Mouse (Mus musculus) right cerebral cortex, adult 2 months (tissue): ENCODE measurements around the gene Nr5a1.

ENCODE experiments used
- DNase-seq, 2 experiments: peaks; one replicate each; pipeline ENCODE4 v3.0.0; 2021 to 2022; ENCODE audit warnings: low spot score in 2 of 2

Gene Nr5a1

DNA sequence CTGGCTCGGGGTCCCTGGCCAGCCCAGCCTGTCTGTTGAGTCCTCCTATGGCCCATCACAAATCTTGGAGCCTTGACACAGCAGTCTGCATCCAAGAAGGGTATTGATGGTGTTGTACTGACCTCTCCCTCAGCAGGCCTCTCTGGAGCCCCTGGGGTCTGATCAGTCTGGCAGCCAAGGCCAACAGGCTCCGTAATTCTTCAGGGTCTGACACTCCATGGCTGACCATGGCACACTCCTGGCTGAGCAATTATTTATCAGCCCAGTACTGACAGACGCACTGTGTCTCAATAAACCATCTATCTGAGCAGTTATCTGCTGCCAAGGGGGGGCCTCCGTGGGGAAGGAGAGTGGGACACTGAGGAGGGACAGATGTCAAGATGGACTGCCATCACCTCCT lies 9.3 kb downstream of the Nr5a1 start:
- no peak for DNase-seq

DNA sequence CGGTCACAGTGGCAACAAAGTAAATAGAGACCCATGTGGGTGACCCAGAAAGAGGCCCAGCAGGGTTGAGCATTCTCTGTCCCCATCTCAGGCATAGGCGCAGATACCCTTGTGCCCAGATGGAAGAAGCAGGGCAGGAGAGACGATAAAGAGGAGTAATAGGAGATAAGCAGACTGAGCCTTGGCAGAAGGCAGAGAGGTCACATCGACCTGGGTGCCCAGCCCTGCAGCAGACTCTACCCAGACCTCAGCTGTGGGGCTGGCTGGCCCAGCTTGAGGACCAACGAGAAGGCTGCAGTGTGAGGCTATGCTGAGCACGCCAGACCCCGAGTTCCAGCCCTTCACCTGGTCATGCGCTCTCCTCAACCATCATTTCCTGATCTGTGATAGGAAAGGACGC lies 10.0 kb downstream of the Nr5a1 start:
- DNase-seq, result no peak

- no peak for DNase-seq
These were observed 14.2 kb downstream of the Nr5a1 start for GRCm38 (mm10) chr2:38700177-38700576.

DNA sequence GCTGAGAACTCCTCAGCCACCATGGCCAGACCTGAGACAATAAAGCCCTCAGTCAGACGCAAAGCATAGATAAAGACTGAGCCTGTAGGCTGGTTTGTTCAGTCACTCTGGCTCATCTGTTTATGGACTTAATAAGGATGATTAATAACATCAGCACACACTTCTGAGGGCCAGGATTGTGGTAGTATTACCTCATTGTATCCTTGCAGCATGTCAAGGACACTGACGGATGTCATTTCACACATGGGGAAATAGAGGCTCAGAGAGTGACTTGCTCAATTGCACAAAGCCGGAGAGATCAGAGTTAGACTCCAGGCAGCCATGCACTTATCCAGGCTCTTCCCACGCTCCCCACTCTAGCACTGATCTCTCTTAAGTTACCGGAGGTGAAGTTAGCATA lies 15.7 kb downstream of the Nr5a1 start:
- no peak for DNase-seq

GRCm38 (mm10) chr2:38697128-38698120 lies 16.9 kb downstream of the Nr5a1 start:
- no peak for DNase-seq

GRCm38 (mm10) chr2:38695770-38696169 lies 18.6 kb downstream of the Nr5a1 start:
- no peak for DNase-seq

- DNase-seq, result peak; percentile 22 to 30
These were observed 22.8 kb downstream of the Nr5a1 start for GRCm38 (mm10) chr2:38691542-38691941.

GRCm38 (mm10) chr2:38689881-38690280 lies 24.5 kb downstream of the Nr5a1 start:
- DNase-seq, result no peak

- DNase-seq, result peak; percentile 37
These were observed 25.4 kb downstream of the Nr5a1 start for GRCm38 (mm10) chr2:38688791-38689520.

DNA sequence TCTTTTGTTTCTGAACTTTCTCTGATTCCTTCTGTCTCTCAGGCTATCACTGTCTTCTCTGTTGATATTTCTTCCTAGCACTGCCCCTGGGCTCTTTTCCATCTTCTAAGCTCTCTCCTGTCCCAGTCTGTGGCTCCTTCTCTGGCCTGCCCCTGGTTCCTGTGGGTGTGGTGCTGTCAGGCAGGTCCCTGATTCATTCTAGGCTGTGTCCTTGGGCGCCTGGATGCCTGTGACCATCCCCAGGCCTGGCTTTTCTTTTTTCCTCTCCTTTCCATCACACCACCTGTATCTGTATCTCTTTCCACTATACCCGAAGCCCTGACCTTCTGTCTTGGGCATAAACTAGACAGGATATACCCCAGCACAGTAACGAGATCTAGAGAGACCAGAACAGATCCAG lies 28.6 kb downstream of the Nr5a1 start:
- no peak for DNase-seq

- no peak for DNase-seq
These were observed 31.3 kb downstream of the Nr5a1 start for GRCm38 (mm10) chr2:38683083-38683482.

DNA sequence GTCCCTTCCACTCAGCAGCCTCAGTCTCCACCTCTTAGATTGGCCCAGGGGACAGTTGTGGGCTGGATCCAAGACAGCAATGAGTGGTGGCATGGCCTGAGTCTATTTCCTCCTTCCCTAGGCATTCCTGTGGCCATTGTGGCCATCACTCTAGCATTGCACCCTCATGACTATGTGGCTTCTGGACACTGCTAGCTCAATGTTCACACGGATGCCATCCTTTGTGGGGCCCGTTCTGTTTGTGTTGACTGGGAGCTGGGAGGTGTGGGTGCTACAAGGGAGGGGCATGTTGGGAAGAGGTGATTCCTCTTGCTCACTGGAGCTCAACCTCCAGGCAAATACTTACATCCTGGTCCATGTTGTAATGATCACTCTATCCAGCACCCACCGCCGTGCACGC lies 32.1 kb downstream of the Nr5a1 start:
- DNase-seq, result no peak

GRCm38 (mm10) chr2:38678947-38679346 lies 35.4 kb downstream of the Nr5a1 start:
- no peak for DNase-seq

DNA sequence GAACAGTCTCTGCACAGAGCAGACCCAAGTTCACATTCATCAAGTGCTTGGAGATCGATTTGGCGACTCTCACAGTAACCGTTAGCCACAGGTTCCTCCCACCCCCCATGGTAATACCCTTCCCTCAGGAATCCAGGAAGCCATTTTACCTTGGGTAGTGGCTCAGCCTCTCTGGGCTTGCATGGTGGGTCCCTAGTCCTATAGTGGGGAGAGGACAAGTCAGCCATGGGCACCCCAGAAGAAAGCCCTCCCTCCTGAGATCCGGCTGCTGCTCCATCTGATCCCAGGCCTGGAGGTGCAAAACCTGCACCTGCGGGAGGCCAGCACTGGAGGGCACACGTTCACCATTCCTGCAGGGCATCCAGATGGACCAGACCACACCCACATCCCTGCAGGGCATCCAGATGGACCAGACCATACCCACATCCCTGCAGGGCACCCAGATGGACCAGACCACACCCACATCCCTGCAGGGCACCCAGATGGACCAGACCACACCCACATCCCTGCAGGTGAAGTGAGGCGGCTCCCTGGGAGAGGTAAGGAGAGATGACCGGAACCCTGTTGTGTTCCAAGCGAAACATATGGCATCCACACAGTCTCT lies 38.9 kb downstream of the Nr5a1 start:
- DNase-seq, result no peak

- DNase-seq, result no peak
These were observed 41.8 kb downstream of the Nr5a1 start for GRCm38 (mm10) chr2:38672496-38672895.

DNA sequence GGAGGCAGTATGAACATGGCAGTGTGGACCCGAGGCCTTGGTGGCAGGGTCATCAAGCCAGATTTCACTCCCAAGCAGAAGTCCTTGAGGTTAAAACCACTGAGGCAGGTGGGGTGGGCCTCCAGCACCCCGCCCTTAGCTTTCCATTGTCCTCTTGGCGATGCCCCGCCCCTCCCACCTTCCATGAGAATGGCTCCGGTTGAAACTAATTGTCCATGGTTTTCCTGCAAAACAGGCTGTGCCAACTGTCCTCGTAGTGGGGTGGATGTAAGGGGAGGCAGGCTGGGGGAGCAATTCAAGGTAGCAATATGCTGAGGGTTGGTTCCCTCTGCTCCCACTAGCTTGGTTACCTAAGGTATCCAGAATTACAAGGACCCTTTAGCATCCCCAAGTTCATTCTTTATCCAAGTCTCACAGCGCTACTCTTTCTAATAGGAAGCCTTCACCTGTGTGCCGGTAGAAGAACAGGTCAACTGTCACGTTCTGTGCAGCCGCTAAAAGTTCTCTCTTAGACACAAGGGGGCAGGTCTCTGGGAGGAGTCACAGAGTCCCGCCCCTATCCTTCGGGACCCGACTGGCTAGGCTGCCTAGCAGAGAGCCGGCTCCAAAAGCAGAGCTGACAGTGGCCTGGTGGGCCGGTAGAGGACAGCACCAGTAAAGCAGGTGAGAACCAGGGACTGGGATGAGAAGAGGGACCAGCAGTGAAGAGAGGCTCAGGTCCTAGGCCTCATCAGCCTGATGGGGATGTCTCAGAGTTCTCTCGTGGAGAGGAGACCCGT lies 45.4 kb downstream of the Nr5a1 start:
- no peak for DNase-seq

- no peak for DNase-seq
These were observed 52.9 kb downstream of the Nr5a1 start for GRCm38 (mm10) chr2:38661398-38661797.

- peak; percentile 75 to 81 for DNase-seq
These were observed 56.0 kb downstream of the Nr5a1 start for GRCm38 (mm10) chr2:38658338-38658836.

DNA sequence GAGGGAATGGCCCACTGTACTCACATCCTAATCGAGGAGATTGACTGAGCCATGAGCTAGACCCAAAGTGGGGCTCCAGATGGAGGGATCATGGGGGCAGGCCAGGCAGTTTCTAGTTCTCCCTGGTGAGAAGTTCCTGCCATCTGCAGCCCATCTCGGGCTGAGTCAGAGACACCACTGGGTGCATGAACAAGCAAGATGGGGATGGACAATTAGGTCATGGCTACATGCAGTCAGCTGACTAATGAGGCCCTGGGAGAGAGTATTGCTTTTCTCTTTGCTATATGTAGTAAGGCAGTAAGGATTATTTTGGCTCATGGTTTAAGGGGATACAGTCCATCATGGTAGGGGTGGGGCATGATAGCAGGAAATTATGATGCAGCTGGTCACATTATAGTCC lies 60.6 kb downstream of the Nr5a1 start:
- no peak for DNase-seq

- no peak for DNase-seq
These were observed 61.1 kb downstream of the Nr5a1 start for GRCm38 (mm10) chr2:38653293-38653619.

GRCm38 (mm10) chr2:38652565-38653292 lies 61.6 kb downstream of the Nr5a1 start:
- DNase-seq, result peak in 1 of 2 experiments; percentile 14
